Mouse (Mus musculus) MEL (cell line): ENCODE results near the gene Pigk. TPM values are rescaled to one million over a fixed set of nuclear protein-coding genes. Genes with fewer than 3 reads are reported as not detected.

ENCODE experiments used
- DNase-seq: peaks from one replicate; pipeline ENCODE4 v3.0.0; 2011; ENCODE audit warnings: low read depth, low spot score
- H3K27ac ChIP-seq: 2 replicates; pipeline ENCODE4 v1.5.1; 2012; ENCODE audit warnings: low read depth, mild to moderate bottlenecking, control low read depth, low read length, moderate library complexity; ENCODE audit not compliant: control insufficient read depth
- H3K27me3 ChIP-seq, 2 experiments: fragments of 150-350 bp in 1 of 2; sonication (generic) in 1 of 2; 2 replicates each; pipeline ENCODE4 v1.6.1; 2012; ENCODE audit warnings: low read length in 2 of 2, mild to moderate bottlenecking in 2 of 2, improper control_type of control experiment in 1 of 2, moderate library complexity in 1 of 2; ENCODE audit not compliant: insufficient read depth in 2 of 2, control insufficient read depth in 1 of 2
- H3K36me3 ChIP-seq, 2 experiments: 2 replicates each; pipeline ENCODE4 v1.6.1; 2012 to 2014; ENCODE audit warnings: low read length in 2 of 2, improper control_type of control experiment in 1 of 2, inconsistent platforms in 1 of 2, mild to moderate bottlenecking in 1 of 2; ENCODE audit not compliant: insufficient read depth in 2 of 2, control insufficient read depth in 1 of 2
- H3K4me1 ChIP-seq, 2 experiments: fragments of 150-350 bp in 1 of 2; sonication (generic) in 1 of 2; 2 replicates each; pipeline ENCODE4 v1.6.1; 2012; ENCODE audit warnings: low read length in 2 of 2, improper control_type of control experiment in 1 of 2, mild to moderate bottlenecking in 1 of 2; ENCODE audit not compliant: insufficient read depth in 2 of 2, control insufficient read depth in 1 of 2
- H3K4me3 ChIP-seq, 2 experiments: fragments of 150-350 bp in 1 of 2; sonication (generic) in 1 of 2; 2 replicates each; pipeline ENCODE4 v1.5.1; 2012; ENCODE audit warnings: low read depth in 2 of 2, low read length in 2 of 2, mild to moderate bottlenecking in 2 of 2, moderate library complexity in 2 of 2, control low read depth in 1 of 2, improper control_type of control experiment in 1 of 2; ENCODE audit not compliant: control insufficient read depth in 1 of 2, insufficient read depth in 1 of 2
- H3K79me2 ChIP-seq: 2 replicates; pipeline ENCODE4 v1.6.1; 2012; ENCODE audit warnings: mild to moderate bottlenecking, low read length, moderate library complexity; ENCODE audit not compliant: control insufficient read depth, poor library complexity, insufficient read depth
- H3K9ac ChIP-seq: 2 replicates; pipeline ENCODE4 v1.6.1; 2012; ENCODE audit warnings: low read depth, mild to moderate bottlenecking, control low read depth, low read length, moderate library complexity; ENCODE audit not compliant: control insufficient read depth, poor library complexity, severe bottlenecking
- H3K9me3 ChIP-seq: fragments of 150-350 bp; sonication (generic); replicated peaks from 2 replicates; pipeline ENCODE4 v1.6.1; 2012; ENCODE audit warnings: mild to moderate bottlenecking, low read length, improper control_type of control experiment, moderate library complexity; ENCODE audit not compliant: insufficient read depth
- BHLHE40 ChIP-seq: IDR thresholded peaks from 2 replicates; pipeline ENCODE4 v1.6.1; 2012; ENCODE audit warnings: low read depth, mild to moderate bottlenecking, inconsistent platforms, low read length, improper control_type of control experiment, borderline replicate concordance
- CTCF ChIP-seq, 3 experiments: IDR thresholded peaks in 2 of 3; conservative IDR thresholded peaks in 1 of 3; 2 replicates each; pipeline ENCODE4 v1.5.1; 2011 to 2012; ENCODE audit warnings: low read length in 3 of 3, low read depth in 2 of 3, mild to moderate bottlenecking in 2 of 3, improper control_type of control experiment in 1 of 3, inconsistent platforms in 1 of 3, mixed read lengths in 1 of 3, moderate library complexity in 1 of 3; ENCODE audit not compliant: control insufficient read depth in 1 of 3, insufficient read depth in 1 of 3, poor library complexity in 1 of 3, severe bottlenecking in 1 of 3
- ELF1 ChIP-seq: IDR thresholded peaks from 2 replicates; pipeline ENCODE4 v1.6.1; 2014; ENCODE audit warnings: low read depth, mild to moderate bottlenecking, inconsistent platforms, low read length, improper control_type of control experiment, moderate library complexity
- EP300 ChIP-seq, 2 experiments: IDR thresholded peaks; 2 replicates each; pipeline ENCODE4 v1.6.1; 2011; ENCODE audit warnings: improper control_type of control experiment in 2 of 2, low read length in 2 of 2, low read depth in 1 of 2, mild to moderate bottlenecking in 1 of 2
- ETS1 ChIP-seq: IDR thresholded peaks from 2 replicates; pipeline ENCODE4 v1.6.1; 2012; ENCODE audit warnings: low read depth, mild to moderate bottlenecking, inconsistent platforms, low read length, improper control_type of control experiment, moderate library complexity
- GATA1 ChIP-seq: IDR thresholded peaks from 2 replicates; pipeline ENCODE4 v1.6.1; 2011; ENCODE audit warnings: low read depth, low read length, improper control_type of control experiment
- HCFC1 ChIP-seq: IDR thresholded peaks from 2 replicates; pipeline ENCODE4 v1.6.1; 2012; ENCODE audit warnings: low read depth, mild to moderate bottlenecking, inconsistent platforms, low read length, improper control_type of control experiment, moderate library complexity
- MXI1 ChIP-seq: IDR thresholded peaks from 2 replicates; pipeline ENCODE4 v1.6.1; 2011; ENCODE audit warnings: mild to moderate bottlenecking, low read depth, low read length, improper control_type of control experiment
- MYC ChIP-seq: IDR thresholded peaks from 2 replicates; pipeline ENCODE4 v1.6.1; 2011; ENCODE audit warnings: low read depth, mild to moderate bottlenecking, low read length, improper control_type of control experiment, moderate library complexity
- POLR2A ChIP-seq, 2 experiments: IDR thresholded peaks; 2 replicates each; pipeline ENCODE4 v1.6.1; 2011 to 2012; ENCODE audit warnings: low read length in 2 of 2, mild to moderate bottlenecking in 2 of 2, control low read depth in 1 of 2, improper control_type of control experiment in 1 of 2, low read depth in 1 of 2, moderate library complexity in 1 of 2; ENCODE audit not compliant: control insufficient read depth in 1 of 2, insufficient read depth in 1 of 2, poor library complexity in 1 of 2
- POLR2AphosphoS2 ChIP-seq: IDR thresholded peaks from 2 replicates; pipeline ENCODE4 v1.6.1; 2011; ENCODE audit warnings: low read length, improper control_type of control experiment
- RCOR1 ChIP-seq: IDR thresholded peaks from 2 replicates; pipeline ENCODE4 v1.6.1; 2012; ENCODE audit warnings: low read depth, mild to moderate bottlenecking, inconsistent platforms, low read length, improper control_type of control experiment
- SIN3A ChIP-seq: IDR thresholded peaks from 2 replicates; pipeline ENCODE4 v1.6.1; 2012; ENCODE audit warnings: low read length, improper control_type of control experiment, inconsistent platforms
- TBP ChIP-seq: IDR thresholded peaks from 2 replicates; pipeline ENCODE4 v1.8.0; 2011; ENCODE audit warnings: low read depth, low read length, improper control_type of control experiment
- TCF12 ChIP-seq: IDR thresholded peaks from 2 replicates; pipeline ENCODE4 v1.6.1; 2014; ENCODE audit warnings: low read depth, mild to moderate bottlenecking, inconsistent platforms, low read length, improper control_type of control experiment, moderate library complexity
- ZC3H11A ChIP-seq: IDR thresholded peaks from 2 replicates; pipeline ENCODE4 v1.6.1; 2012; ENCODE audit warnings: low read depth, mild to moderate bottlenecking, inconsistent platforms, low read length, improper control_type of control experiment
- ZKSCAN1 ChIP-seq: IDR thresholded peaks from 2 replicates; pipeline ENCODE4 v1.6.1; 2012; ENCODE audit warnings: low read depth, mild to moderate bottlenecking, inconsistent platforms, low read length, improper control_type of control experiment, moderate library complexity
- ZMIZ1 ChIP-seq: IDR thresholded peaks from 2 replicates; pipeline ENCODE4 v1.6.1; 2012; ENCODE audit warnings: low read depth, mild to moderate bottlenecking, inconsistent platforms, low read length, improper control_type of control experiment, moderate library complexity
- ZNF384 ChIP-seq: IDR thresholded peaks from 2 replicates; pipeline ENCODE4 v1.6.1; 2012; ENCODE audit warnings: low read depth, mild to moderate bottlenecking, inconsistent platforms, low read length, improper control_type of control experiment
- polyA plus RNA-seq, 2 experiments: library from polyadenylated mRNA; stranded (reverse) in 1 of 2; unstranded in 1 of 2; fragments of >175 nt in 1 of 2; fragments of >200 nt in 1 of 2; gene quantifications; 2 replicates each; pipeline versions ENCODE4 v1.2.1 to v1.2.4; 2012; ENCODE audit warnings: low replicate concordance in 2 of 2, low read depth in 1 of 2; ENCODE audit not compliant: insufficient read length in 2 of 2, insufficient read depth in 1 of 2, missing spikeins in 1 of 2
- total RNA-seq: library from RNA; depleted of rRNA; stranded (reverse); fragments of 300-350 nt; gene quantifications from 2 replicates; pipeline ENCODE4 v1.2.3, GENCODE M21; 2012

The Pigk gene
- total and polyA plus RNA-seq, 3 experiments, result 14.6 to 17.8 TPM; not detected in 1

GRCm38 (mm10) chr3:152951634-152952545, 238.0 kb downstream of the Pigk start:
- TF ChIP-seq RCOR1 (peak; percentile 71), TCF12 (peak; percentile 69), POLR2AphosphoS2 (no peak), GATA1 (peak; percentile 63; the same call in 1 of the 2 replicates), BHLHE40 (peak; percentile 47; the same call in 1 of the 2 replicates), ELF1 (peak; percentile 62; the same call in 1 of the 2 replicates), MYC (peak; percentile 70), ZC3H11A (no peak), SIN3A (peak; percentile 57), TBP (peak; percentile 64; the same call in 1 of the 2 replicates), POLR2A (IDR thresholded peaks at IDR 0.05; ENCODE audit: control insufficient read depth in 1 of 2, insufficient read depth in 1 of 2, low read depth in 1 of 2, low read length in 2 of 2, poor library complexity in 1 of 2) (peak in 1 of 2 experiments; percentile 35; a peak in 1 of 4 replicates), ZNF384 (peak; percentile 92), ZMIZ1 (no peak), HCFC1 (peak; percentile 36; the same call in 1 of the 2 replicates), EP300 (IDR thresholded peaks at IDR 0.05; ENCODE audit: low read depth in 1 of 2, low read length in 2 of 2) (peak; percentile 66 to 89), MXI1 (peak; percentile 48; the same call in 1 of the 2 replicates), ETS1 (peak; percentile 68; the same call in 1 of the 2 replicates), ZKSCAN1 (no peak), CTCF (IDR thresholded peaks at IDR 0.05 in 2 of 3, conservative IDR thresholded peaks at IDR 0.05 in 1 of 3; ENCODE audit: control insufficient read depth in 1 of 3, insufficient read depth in 1 of 3, low read depth in 2 of 3, low read length in 3 of 3, poor library complexity in 1 of 3, severe bottlenecking in 1 of 3) (no peak)
- Histone ChIP-seq H3K4me1 (peaks cover 29 to 65% of the 10 kb centered on the region in 2 experiments), H3K36me3 (peaks cover 0 to 48% of the 10 kb centered on the region in 2 experiments; a peak in 2 of 4 replicates), H3K27ac (peak overlapping the region; percentile 99), H3K4me3 (peak overlapping the region; percentile 27; a peak in 3 of 4 replicates), H3K9me3 (no peaks in the 10 kb centered on the region), H3K79me2 (no peaks in the 10 kb centered on the region), H3K9ac (peak overlapping the region; percentile 59), H3K27me3 (no peaks in the 10 kb centered on the region)
- peak; percentile 76 for DNase-seq
